Mouse (Mus musculus) liver, adult 2 months (tissue): Measurements from ENCODE around the gene Rpl10a. TPM values are rescaled to one million over a fixed set of nuclear protein-coding genes. Genes with fewer than 3 reads are reported as not detected.
A peak's percentile ranks its signal among the peaks of the same experiment; 100 is the strongest.

Experiments
- DNase-seq: peaks from one replicate; pipeline ENCODE4 v3.0.0-alpha.2; 2011; ENCODE audit warnings: low read depth, low spot score; ENCODE audit errors: extremely low read depth
- H3K27ac ChIP-seq: fragments of 200-500 bp; replicated peaks from 2 replicates; pipeline ENCODE4 v1.5.1; 2012; ENCODE audit warnings: low read depth, mild to moderate bottlenecking, control low read depth, inconsistent platforms, low read length; ENCODE audit not compliant: insufficient read depth
- H3K27me3 ChIP-seq: fragments of 200-500 bp; 2 replicates; pipeline ENCODE4 v1.6.1; 2012; ENCODE audit warnings: mild to moderate bottlenecking, moderate library complexity, low read length, inconsistent platforms; ENCODE audit not compliant: control insufficient read depth, insufficient read depth
- H3K36me3 ChIP-seq: fragments of 200-500 bp; 2 replicates; pipeline ENCODE4 v1.6.1; 2012; ENCODE audit warnings: low read length, inconsistent platforms; ENCODE audit not compliant: control insufficient read depth, insufficient read depth
- H3K4me1 ChIP-seq: fragments of 200-500 bp; 2 replicates; pipeline ENCODE4 v1.6.1; 2011; ENCODE audit warnings: low read length; ENCODE audit not compliant: control insufficient read depth, insufficient read depth
- H3K4me3 ChIP-seq: fragments of 200-500 bp; 2 replicates; pipeline ENCODE4 v1.5.1; 2011; ENCODE audit warnings: low read depth, mild to moderate bottlenecking, control low read depth, low read length, moderate library complexity; ENCODE audit not compliant: insufficient read depth
- H3K79me2 ChIP-seq: fragments of 200-500 bp; 2 replicates; pipeline ENCODE4 v1.6.1; 2012; ENCODE audit warnings: inconsistent platforms, mild to moderate bottlenecking, low read length, moderate library complexity; ENCODE audit not compliant: control insufficient read depth, insufficient read depth
- H3K9ac ChIP-seq: fragments of 200-500 bp; 2 replicates; pipeline ENCODE4 v1.6.1; 2012; ENCODE audit warnings: low read depth, mild to moderate bottlenecking, control low read depth, inconsistent platforms, low read length
- CTCF ChIP-seq: fragments of 200-500 bp; IDR thresholded peaks from 2 replicates; pipeline ENCODE4 v1.5.1; 2011; ENCODE audit warnings: low read depth, low read length, control low read depth
- POLR2A ChIP-seq: fragments of 200-500 bp; IDR thresholded peaks from 2 replicates; pipeline ENCODE4 v1.6.1; 2011; ENCODE audit warnings: low read length, control low read depth; ENCODE audit not compliant: insufficient read depth; ENCODE audit errors: extremely low read depth
- WGBS: fragments of 180-500 bp; shearing (Covaris S2); methylation state at CpG from one replicate; pipeline ENCODE4 v1.1.7; 2018; 5-methylcytosine and 5-hydroxymethylcytosine counted together
- polyA plus RNA-seq: library from polyadenylated mRNA; depleted of rRNA; stranded (reverse); fragments of >200 nt; gene quantifications from 2 replicates; pipeline ENCODE4 v1.2.3, GENCODE M21; 2012
- total RNA-seq: library from RNA; depleted of rRNA; stranded (reverse); fragments of >200 nt; gene quantifications from 2 replicates; pipeline ENCODE4 v1.2.3, GENCODE M21; 2014

The Rpl10a gene
- total and polyA plus RNA-seq, 2 experiments, result 497 to 1,137 TPM

DNA sequence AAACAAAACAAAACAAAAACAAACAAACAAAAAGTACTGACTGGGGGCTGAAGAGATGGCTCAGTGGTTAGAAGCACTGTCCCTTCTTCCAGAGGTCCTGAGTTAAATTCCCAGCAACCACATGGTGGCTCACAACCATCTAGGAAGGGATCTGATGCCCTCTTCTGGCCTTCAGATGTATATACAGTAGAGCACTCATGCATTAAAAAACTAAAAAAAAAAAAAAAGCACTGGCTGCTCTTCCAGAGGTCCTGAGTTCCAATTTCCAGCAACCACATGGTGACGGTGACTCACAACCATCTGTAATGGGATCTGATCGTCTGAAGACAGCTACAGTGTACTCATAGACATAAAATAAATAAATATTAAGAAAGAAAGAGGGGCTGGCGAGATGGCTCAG is 17.4 kb upstream of the Rpl10a start:
- Histone ChIP-seq H3K4me3 (no peak overlapping the region), H3K27ac (no peak overlapping the region), H3K79me2 (0 out of 2 replicates have a peak, but pooled peaks cover 3% of the 10 kb centered on the region), H3K36me3 (no peaks in the 10 kb centered on the region), H3K9ac (no peak overlapping the region), H3K4me1 (peaks cover 4% of the 10 kb centered on the region), H3K27me3 (no peaks in the 10 kb centered on the region)
- WGBS, result 87% methylated on average over 3 of the region's 3 CpGs
- DNase-seq, result no peak
- TF ChIP-seq POLR2A (no peak), CTCF (no peak)

DNA sequence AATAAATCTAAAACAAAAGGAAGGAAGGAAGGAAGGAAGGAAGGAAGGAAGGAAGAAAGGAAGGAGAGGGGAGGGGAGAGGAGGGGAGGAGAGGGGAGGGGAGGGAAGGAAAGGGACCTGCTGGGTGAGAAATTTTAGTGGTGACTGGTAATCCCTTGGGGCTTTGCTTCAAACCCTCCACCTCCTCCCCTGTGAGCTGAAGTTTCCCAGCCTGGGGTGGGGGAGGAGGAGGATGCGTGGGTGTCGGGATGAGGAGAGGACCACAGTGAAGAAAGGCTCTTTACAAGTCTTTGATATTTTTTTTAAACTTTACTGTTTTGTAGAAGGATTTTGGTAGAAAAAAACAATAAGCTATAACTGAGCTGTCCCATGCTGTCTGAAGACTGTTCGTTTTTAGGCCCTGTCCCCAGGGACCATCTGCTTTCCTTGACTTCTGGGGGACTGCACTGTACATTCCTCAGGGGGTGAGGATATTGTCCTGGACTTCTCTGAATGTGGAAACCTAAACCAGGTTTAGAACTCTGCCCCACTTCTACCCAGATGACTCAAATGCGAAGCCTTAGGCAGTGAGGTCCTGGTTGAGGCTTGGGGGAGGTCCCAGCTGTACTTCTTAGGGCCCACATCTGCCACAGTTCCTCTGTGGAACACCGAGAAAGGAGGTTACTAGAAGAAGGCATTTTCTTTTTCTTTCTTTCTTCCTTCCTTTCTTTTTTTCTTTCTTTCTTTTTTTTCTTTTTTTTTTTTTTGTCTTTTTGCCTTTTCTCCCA is 16.7 kb upstream of the Rpl10a start:
- no peak overlapping the region for H3K4me3 ChIP-seq
- peaks cover 4% of the 10 kb centered on the region for H3K4me1 ChIP-seq
- no peak for DNase-seq
- no peaks in the 10 kb centered on the region for H3K36me3 ChIP-seq
- WGBS, result 91% methylated on average over 5 of the region's 5 CpGs
- no peak overlapping the region for H3K27ac ChIP-seq
- 0 out of 2 replicates have a peak, but pooled peaks cover 3% of the 10 kb centered on the region for H3K79me2 ChIP-seq
- TF ChIP-seq CTCF (no peak), POLR2A (no peak)
- no peak overlapping the region for H3K9ac ChIP-seq
- H3K27me3 ChIP-seq, result no peaks in the 10 kb centered on the region

DNA sequence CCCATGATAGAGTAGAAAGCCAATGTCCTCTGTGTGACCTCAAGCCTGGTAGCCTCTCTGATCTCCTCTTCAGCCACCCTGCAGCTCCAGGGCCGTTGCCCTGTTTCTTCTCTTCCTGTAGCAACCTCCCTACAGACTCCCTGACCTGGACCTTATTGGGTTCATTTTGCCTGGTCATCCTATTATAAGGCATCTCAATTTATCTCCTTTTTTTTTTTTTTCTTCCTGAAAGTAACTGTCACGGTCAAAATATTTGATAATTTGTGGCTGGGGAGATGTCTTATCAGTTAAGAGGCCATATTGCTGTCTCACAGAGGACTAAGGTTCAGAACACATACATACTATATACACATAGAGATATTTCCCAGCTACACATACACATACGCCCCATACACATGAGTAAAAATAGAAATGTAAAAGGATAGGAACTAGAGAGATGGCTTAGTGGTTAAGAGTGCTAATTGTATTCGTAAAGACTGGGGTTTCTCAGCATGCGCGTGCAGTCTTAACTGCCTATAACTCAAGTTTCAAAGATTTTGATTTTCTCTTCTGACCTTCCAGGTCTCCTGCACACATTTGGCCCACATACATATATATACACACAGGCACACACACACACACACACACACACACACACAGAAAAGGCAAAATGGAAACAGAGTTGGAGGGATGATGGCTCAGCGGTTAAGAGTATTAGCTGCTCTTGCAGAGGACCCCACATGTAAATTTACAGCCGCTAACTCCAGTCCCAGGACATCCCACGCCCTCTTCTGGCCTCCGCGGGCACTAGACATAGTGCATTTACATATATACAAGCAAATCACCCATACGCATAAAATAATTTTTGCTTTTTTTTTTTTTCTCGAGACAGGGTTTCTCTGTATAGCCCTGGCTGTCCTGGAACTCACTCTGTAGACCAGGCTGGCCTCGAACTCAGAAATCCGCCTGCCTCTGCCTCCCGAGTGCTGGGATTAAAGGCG is 15.7 kb upstream of the Rpl10a start:
- Histone ChIP-seq H3K79me2 (0 out of 2 replicates have a peak, but pooled peaks cover 3% of the 10 kb centered on the region), H3K4me3 (peak overlapping the region; percentile 45; the same call in 1 of the 2 replicates), H3K9ac (no peak overlapping the region), H3K4me1 (peaks cover 4% of the 10 kb centered on the region), H3K27ac (no peak overlapping the region), H3K27me3 (no peaks in the 10 kb centered on the region), H3K36me3 (no peaks in the 10 kb centered on the region)
- no peak for TF ChIP-seq POLR2A
- TF ChIP-seq CTCF, result peak; percentile 33
- 35% methylated on average over 17 of the region's 17 CpGs for WGBS
- no peak for DNase-seq

DNA sequence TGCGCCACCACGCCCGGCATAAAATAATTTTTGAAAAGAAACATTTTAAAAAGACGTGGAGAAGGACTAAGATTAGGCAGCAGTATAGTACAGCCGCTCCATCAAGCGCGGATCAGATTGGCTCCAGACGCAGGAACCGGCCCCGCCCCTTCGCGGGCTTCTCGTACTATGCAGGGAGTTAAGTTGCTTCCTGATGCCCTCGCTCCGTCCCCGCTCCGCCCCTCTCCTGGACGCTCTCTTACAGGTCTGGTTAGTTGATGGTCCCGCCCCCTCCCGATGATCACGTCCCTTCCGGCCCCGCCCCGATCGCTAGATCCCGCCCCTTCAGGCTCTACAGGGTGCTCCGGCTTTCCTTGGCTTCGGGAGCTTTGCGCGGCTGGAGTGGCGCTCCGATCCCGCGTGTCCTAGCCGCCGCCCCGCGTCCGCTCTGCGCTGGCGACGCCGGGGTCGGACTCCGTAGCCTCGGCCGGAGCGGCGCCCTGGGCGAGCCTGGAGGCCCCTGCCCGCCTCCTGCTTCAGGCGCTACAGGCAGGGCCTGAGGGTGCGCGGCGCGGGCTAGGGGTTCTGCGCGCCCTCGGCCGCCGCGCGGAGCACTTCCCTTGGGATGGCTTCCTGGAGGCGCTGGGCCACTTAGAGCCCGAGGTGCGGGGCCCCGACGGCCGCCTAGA is 14.9 kb upstream of the Rpl10a start, which contains the start of gene Fance:
Fance (plus strand) TSS at position 308 of the 668 bp plus-strand sequence.
- TF ChIP-seq POLR2A, result peak; percentile 88
- TF ChIP-seq CTCF, result no peak

DNA sequence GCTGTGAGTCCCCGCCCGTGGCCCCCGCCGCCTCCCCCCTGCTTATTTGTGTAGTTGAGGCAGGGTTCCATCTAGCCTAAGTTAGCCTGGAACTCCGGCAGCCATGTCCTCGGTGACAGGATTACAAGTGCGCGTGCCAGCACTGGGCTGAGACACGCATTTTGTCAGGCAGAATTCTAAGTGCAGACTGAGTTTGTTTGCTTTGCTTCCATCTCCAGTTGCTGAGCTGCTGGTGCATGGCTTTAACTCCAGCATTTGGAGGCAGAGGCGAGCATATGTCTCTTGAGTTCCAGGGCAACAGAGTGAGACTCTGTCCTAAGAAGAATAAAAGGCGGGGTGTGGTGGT is 14.4 kb upstream of the Rpl10a start:
- TF ChIP-seq CTCF (no peak), POLR2A (no peak)
- DNase-seq, result peak; percentile 48
- Histone ChIP-seq H3K79me2 (0 out of 2 replicates have a peak, but pooled peaks cover 3% of the 10 kb centered on the region), H3K9ac (peak overlapping the region; percentile 90), H3K4me1 (0 out of 2 replicates have a peak, but pooled peaks cover 2% of the 10 kb centered on the region), H3K27me3 (no peaks in the 10 kb centered on the region), H3K27ac (no peak overlapping the region), H3K36me3 (no peaks in the 10 kb centered on the region), H3K4me3 (peak overlapping the region; percentile 74)
- 3% methylated on average over 11 of the region's 11 CpGs for WGBS

More for the DNA sequence above, 14.9 kb upstream of the Rpl10a start, which contains the start of gene Fance:
- under 1% methylated on average over 67 of the region's 69 CpGs for WGBS
- H3K36me3 ChIP-seq, result no peaks in the 10 kb centered on the region
- peak within 1 kb of the TSS; percentile 59 for H3K27ac ChIP-seq
- H3K9ac ChIP-seq, result peak within 1 kb of the TSS; percentile 90
- peak; percentile 96 for DNase-seq
- H3K79me2 ChIP-seq, result 0 out of 2 replicates have a peak, but pooled peaks cover 3% of the 10 kb centered on the region
- H3K4me1 ChIP-seq, result peaks cover 4% of the 10 kb centered on the region
- H3K4me3 ChIP-seq, result peak within 1 kb of the TSS; percentile 74
- no peaks in the 10 kb centered on the region for H3K27me3 ChIP-seq
